Mouse (Mus musculus) gastrocnemius, postnatal 36 days (tissue): ENCODE measurements around the gene Gm10203. TPM values are rescaled to one million over a fixed set of nuclear protein-coding genes. Genes with fewer than 3 reads are reported as not detected.
"Not testable (repeated sequence)": the region's sequence is repeated elsewhere in the genome, so short reads cannot be mapped to it uniquely, and the experiment has no call there.

Source experiments
- DNase-seq, 2 experiments: peaks; one replicate each; pipeline ENCODE4 v3.0.0; 2022
- intact Hi-C: fragments of 180-260 bp; cut with DNase I; formaldehyde crosslinking; loops from one replicate; pipeline ENCODE4 v1.15.1; 2025
- long read RNA-seq, 2 experiments: library from polyadenylated mRNA; stranded (forward); transcript quantifications; one replicate each; pipeline ENCODE4 v2.0.0; 2021
- total RNA-seq, 2 experiments: library from RNA; stranded (reverse); gene quantifications; 2 replicates each; pipeline ENCODE4 v1.2.3; 2021

Gm10203 gene
- total RNA-seq: not detected
- long read RNA-seq, experiment 1: 0 reads
- long read RNA-seq, experiment 2: 0 reads

- intact Hi-C loops, DNase-seq: not testable (repeated sequence)
Observed at GRCm38 (mm10) chr6:149129870-149130269, at the start of gene Gm10203. Gm10203 (plus strand) TSS chr6:149130170.

DNA sequence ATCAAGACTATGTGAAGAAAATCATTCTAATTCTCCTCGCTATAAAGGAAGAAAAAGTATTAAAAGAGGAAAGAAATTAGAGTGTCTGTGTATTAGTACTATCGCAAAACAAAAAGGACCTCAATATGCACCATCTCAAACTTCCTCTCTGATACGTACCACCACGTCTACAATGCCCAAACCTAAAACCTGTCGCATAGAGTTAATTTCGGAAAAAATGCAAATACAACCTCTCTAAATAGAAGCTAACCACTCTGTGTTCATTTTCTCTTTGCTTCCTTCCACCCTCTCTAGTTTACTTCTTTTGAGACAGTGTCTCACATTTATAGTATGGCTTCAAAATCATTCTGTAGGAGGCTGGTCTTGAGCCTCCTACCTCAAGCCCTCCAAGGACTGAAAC lies 37.6 kb upstream of the Gm10203 start:
- no peak for DNase-seq
- intact Hi-C loops: no loop called here

DNA sequence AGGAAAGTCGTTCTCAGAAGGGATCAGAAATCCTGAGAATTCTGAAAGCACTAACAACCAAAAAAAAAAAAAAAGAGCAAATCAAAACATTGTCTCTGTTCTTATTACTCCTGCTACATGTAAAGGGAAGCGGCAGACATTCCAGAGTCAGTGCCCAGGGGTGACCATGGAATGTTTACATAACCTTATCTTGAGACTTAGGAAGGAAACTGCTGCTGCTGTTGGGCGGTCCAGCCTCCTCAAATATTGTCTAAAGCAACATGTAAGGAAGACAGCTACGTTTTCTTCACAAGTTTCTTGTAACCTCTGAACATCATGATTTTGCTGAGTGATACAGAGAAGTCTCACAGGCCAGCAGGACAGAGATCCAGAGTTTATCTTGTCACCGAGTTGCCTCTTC lies 36.5 kb upstream of the Gm10203 start:
- DNase-seq: no peak

DNA sequence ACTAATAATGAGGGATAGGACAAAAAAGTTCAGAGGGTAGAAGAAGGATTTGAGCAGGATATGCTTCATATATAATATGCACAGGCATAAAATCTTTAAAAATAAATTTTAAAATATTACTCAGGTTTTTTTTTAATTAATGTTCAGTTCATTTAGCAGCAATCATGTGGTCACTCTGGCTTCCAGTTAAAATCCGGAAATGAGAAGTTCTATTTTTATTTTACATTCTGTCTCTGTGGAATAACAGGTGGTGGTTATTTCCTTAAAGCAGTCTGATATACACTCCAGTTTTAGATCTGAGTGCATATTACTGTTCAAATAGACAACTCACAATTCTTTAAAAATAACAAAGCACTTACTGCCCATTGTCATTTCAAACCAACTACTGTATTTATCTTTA lies 35.4 kb upstream of the Gm10203 start:
- DNase-seq: no peak
- intact Hi-C loops: loop anchor here (1.0 kb wide), 1 partner anchor 13 kb away; no protein-coding TSS in a partner anchor

More for the DNA sequence above, 36.5 kb upstream of the Gm10203 start:
- intact Hi-C loops: no loop called here

DNA sequence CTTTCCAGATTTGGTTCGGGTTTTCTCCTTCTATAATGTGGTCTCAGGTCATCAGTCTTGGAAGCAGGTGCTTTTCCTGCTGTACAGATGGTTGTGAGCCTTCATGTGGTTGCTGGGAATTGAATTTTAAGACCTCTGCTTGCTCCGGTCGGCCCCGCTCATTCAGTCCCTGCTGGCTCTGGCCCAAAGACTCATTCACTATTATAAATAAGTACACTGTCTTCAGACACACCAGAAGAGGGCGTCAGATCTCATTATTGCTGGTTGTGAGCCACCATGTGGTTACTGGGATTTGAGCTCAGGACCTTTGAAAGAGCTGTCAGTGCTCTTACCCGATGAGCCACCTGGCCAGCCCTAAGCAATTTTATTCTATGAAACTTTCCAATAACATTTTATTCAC lies 34.6 kb upstream of the Gm10203 start:
- intact Hi-C loops: no loop called here
- DNase-seq: no peak

GRCm38 (mm10) chr6:149096233-149096632 lies 33.7 kb upstream of the Gm10203 start:
- DNase-seq: no peak
- intact Hi-C loops: no loop called here

- DNase-seq: no peak
- intact Hi-C loops: no loop called here
Observed at GRCm38 (mm10) chr6:149097276-149097675, 32.7 kb upstream of the Gm10203 start.

DNA sequence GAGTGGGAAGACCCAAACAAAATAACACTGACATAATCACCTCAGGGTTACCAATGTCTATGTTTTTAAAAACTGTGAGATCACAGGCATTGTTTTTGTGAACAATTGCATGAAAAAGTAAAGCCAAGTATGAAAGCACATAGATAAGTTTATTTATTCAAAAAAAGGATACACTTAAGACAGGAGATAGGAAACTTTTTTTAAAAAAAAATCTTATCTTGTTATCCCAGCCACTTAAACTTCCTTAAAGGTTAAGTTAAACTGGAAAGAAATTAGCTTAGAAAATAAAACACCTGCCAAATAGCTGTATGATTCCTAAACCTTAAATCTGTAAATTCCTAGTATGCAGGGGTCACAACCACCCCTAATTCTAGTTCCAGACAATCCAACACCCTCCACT lies 31.0 kb upstream of the Gm10203 start:
- no peak for DNase-seq
- intact Hi-C loops: no loop called here

GRCm38 (mm10) chr6:149100174-149101075 lies 29.5 kb upstream of the Gm10203 start:
- DNase-seq: peak; percentile 15 to 45
- intact Hi-C loops: loop anchor here (2.0 to 5.0 kb wide), 2 partner anchors 43 to 154 kb away; partner anchors contain the start of gene Sinhcaf

DNA sequence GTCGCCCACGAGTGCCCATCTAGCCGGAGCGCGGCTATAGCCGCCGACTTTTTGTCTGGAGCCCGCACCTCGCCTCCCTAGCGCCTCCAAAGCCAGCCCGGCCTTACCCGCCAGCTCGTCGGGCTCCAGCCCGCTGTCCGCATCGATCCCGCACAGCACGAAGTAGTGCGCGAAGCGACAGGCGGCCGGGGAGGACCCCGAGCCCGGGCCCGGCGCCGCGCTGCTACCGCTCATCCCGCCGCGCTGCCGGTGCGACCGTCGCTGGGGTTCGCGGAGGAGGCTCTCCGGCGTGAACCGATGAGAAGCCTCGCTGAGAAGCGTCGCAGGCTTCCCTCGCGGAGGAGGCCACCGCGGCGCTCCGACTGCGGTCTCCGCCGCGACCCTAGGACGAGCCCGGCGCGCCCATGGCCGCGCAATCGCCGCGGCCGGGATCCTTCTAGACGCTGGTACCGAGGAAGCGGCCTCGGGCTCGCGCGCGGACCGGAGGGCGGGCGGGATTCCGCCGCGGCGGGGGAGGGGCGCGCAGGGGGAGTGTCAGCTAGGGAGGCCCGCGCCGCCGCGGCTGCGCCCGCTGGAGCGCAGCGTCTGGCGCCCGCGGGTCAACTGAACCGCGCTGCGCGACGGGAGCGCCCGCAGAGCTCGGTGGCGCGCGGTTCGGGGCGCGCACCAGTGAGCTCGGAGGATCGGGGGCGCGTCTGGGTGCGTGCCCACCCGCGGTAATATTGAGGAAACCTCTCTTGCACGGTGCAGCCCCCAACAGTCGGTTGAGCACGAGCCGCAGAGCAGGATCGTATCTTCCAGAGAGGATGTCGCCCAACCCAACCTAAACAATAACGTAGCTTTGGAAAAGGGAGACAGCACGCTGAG lies 28.7 kb upstream of the Gm10203 start, which contains the start of gene Dennd5b:
Gene Dennd5b (minus strand): TSS at position 605 of the 867 bp plus-strand sequence.
- peak; percentile 71 to 72 for DNase-seq
- intact Hi-C loops: loop anchor here (2.0 to 5.0 kb wide), 2 partner anchors 44 to 155 kb away; partner anchors contain the start of gene Sinhcaf

- no peak for DNase-seq
- intact Hi-C loops: loop anchor here (2.0 to 5.0 kb wide), 2 partner anchors 45 to 155 kb away; partner anchors contain the start of gene Sinhcaf
Observed at GRCm38 (mm10) chr6:149101943-149102243, 28.1 kb upstream of the Gm10203 start.

GRCm38 (mm10) chr6:149103451-149103850 lies 26.5 kb upstream of the Gm10203 start:
- no peak for DNase-seq
- intact Hi-C loops: loop anchor here (5.0 kb wide), 1 partner anchor 46 kb away; no protein-coding TSS in a partner anchor

DNA sequence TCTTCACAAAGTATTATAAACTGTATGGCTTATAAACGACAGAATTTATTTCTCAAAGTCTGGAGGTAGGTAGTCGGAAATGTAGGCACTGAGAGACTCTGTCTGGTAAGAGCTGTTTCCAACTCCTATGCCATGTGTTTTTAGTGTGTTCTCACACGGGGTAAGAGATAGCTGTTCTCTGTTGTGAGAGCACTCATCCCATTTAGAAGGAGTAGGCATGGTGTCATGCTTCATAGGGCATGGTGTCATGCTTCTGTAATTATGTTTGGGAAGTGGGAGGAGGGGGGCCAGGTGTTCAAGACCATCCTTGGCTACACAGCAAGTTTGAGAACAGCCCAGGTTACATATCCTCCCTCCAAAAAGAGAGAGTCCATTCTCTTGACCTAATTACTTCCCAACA lies 22.4 kb upstream of the Gm10203 start:
- DNase-seq: no peak
- intact Hi-C loops: loop anchor here (1.0 kb wide), 1 partner anchor 13 kb away; no protein-coding TSS in a partner anchor

- intact Hi-C loops: no loop called here
Observed at GRCm38 (mm10) chr6:149108909-149109308, 21.1 kb upstream of the Gm10203 start.

DNA sequence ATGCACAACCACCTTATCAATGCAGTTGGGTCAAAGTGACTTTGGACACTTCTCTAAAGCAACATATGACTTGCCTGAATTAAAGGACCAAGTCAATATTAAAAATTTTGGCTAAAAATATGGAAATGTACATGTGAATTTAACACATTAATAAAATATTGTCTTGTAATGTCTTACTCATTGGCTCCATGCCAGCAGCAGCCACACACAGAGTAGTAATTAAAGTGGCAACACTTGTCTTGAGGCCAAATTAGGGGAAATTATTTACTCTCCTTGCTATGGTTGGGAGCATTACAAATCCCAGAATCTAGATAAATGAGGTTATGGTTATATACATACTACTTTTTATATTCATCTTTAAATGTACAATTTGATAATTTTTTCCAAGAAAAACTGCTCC lies 13.0 kb upstream of the Gm10203 start:
- DNase-seq: no peak
- intact Hi-C loops: no loop called here

More at GRCm38 (mm10) chr6:149108909-149109308, 21.1 kb upstream of the Gm10203 start:
- no peak for DNase-seq

GRCm38 (mm10) chr6:149118935-149119334 lies 11.0 kb upstream of the Gm10203 start:
- DNase-seq: peak in 1 of 2 experiments; percentile 19
- intact Hi-C loops: loop anchor here (2.0 kb wide), 1 partner anchor 108 kb away; no protein-coding TSS in a partner anchor

DNA sequence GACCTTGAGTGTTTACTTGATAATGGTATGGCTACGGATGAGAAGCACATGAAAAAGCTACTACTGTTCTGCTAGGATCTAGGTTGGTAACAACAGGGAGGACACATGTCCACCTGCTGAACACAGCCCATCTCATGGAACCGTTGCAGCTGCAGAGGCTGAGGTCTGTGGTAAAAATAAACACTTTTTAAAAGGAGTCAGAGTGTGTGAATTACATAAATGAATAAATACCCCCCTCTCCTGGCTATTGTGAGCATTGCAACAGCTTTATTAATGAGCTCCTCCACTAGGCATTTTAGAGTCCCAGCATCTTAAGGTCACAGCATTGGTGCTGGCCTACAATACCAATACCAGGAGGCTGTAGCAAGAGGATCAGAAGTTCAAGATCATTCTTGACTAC lies 10.1 kb upstream of the Gm10203 start:
- DNase-seq: peak in 1 of 2 experiments; percentile 25
- intact Hi-C loops: loop anchor here (2.0 kb wide), 2 partner anchors 59 to 109 kb away; no protein-coding TSS in a partner anchor

DNA sequence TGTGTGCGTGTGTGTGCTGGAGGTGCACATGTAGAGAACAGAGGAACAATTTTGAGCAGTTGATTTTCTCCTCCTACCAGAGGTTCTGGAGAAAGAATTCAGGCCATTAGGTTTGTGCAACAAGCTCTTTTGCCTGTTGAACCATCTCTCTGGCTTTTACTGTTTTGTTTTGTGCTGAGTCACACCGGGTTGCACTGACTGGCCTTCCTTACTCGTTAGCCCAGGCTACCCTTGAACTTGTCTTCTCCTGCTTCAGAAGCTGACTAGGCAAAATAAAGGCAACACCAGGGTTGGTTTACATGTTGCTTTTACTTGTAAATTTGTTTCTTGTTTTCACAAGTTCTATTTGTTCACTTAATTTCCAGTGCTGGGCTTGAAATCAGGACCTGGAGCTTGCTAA lies 6.9 kb upstream of the Gm10203 start:
- intact Hi-C loops: no loop called here
- no peak for DNase-seq

DNA sequence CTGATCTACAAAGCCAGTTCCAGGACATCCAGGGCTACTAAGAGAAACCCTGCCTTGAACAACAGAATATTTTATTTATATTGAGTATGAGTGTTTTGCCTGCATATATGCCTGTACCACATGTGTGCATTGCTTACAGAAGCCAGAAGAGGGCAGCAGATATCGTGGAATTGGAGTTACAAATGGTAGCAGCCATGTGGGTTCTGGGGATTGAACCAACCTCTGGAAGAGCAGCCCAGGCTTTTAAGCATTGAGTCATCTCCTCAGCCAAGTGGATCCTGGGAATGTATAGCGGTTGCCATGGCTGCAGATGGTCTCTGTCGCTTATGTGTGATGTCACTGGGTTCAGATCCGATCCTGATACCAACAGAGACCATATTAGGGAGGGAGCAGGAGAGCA lies 3.3 kb upstream of the Gm10203 start:
- intact Hi-C loops: loop anchor here (2.0 kb wide), 1 partner anchor 248 kb away; no protein-coding TSS in a partner anchor
- no peak for DNase-seq

- DNase-seq: no peak
- intact Hi-C loops: no loop called here
Observed at GRCm38 (mm10) chr6:149131111-149131510, 1.1 kb downstream of the Gm10203 start.
